Mouse (Mus musculus) thymus, postnatal 36 days (tissue): ENCODE data around the gene Rab5if.
"Not testable (repeated sequence)": the region's sequence is repeated elsewhere in the genome, so short reads cannot be mapped to it uniquely, and the experiment has no call there.

Source experiments
- DNase-seq, 2 experiments: peaks; one replicate each; pipeline ENCODE4 v3.0.0; 2022; ENCODE audit warnings: mixed read lengths in 2 of 2

Gene Rab5if

DNA sequence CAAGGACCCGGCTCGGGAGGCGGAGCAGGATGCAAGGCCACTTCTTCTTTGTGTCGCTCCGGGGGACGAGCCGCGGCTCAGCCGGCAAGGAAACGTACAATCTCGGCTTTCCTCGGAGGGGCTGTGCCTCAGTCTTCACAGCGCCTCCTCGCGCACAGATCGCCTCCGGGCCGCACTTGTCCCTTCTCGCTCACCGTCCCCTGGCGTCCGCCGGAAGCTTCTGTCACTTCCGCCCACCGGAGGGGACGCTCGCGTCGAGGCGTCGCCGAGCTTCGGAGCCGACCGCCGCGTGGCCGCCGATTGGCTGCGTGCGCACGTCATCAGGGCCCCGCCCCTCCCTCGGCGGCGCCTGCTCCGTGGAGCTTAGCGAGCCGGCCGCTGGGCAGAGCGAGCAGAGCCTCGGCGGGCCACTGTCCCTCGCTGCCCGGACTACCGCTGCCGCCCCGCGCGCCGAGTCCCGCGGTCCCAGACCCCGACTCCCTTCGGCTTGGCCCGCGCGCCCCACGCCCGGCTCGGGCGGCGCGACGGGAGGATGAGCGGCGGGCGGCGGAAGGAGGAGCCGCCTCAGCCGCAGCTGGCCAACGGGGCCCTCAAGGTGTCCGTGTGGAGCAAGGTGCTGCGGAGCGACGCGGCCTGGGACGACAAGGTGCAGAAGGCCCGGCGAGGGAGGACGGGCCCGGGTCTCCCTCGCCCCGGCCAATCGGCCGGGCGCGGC is at the start of gene Rab5if:
TSS of gene Rab5if (plus strand) at position 357 of the 715 bp plus-strand sequence.
- peak; percentile 98 to 99 for DNase-seq

DNA sequence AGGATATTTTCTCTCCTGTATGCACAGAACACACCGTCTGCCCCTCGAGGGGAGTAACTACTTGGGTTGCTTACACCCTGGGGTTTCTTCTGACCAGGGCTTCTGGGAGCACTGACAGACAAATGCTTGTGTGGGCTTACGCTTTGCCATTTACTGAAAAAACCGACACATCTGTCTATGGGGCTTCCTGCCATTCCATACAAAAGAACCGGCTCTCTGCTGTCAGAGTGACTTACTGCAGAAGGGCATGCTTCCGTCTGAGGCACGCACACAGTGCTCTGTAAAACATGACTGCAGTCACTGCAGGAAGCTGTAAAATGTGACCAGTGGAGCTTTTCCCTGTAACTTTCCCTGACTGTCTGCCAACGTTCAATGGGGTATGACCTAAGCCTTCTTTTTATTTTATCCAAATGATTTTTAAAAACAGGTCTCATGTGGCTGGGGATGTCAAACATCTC is 48.6 kb upstream of the Rab5if start:
- DNase-seq = no peak

DNA sequence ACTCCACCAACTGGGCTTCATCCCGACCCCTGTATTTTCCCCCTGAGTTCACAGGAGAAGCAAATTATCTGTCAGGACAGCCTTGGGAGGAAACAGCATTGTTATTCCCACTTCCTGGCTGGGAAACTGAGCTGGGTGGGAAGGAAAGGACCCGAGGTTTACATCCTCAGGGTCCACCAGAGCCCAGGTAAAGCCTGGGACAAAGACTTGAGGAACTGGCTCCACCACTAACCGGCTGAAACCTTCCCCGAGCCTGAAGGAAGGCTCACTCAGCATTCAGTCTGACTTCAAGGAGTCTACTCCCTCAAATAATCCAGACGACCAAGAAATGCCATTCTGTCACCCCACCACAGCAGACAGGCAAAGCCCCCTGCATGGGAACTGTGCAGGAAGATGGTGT is 48.0 kb upstream of the Rab5if start:
- DNase-seq = no peak

DNA sequence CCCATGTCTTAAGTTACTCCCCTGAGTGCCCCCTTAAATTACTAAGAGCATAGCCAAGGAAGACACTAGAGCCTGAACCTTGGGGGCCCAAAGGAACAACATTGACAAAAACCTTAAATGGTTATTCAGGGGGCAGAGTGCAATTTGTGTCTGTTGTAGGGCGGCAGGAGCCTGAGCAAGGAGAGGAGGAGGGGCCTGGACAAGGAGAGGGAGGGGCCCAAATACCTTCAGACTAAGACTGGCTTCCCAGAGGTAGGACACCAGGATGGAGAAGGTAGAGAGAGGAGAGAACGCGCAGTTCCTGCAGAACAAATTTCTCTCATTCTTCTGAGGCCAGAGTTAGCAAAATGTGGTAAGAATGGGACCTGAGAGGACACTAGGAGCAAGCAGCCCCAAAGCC is 47.5 kb upstream of the Rab5if start:
- no peak for DNase-seq

DNA sequence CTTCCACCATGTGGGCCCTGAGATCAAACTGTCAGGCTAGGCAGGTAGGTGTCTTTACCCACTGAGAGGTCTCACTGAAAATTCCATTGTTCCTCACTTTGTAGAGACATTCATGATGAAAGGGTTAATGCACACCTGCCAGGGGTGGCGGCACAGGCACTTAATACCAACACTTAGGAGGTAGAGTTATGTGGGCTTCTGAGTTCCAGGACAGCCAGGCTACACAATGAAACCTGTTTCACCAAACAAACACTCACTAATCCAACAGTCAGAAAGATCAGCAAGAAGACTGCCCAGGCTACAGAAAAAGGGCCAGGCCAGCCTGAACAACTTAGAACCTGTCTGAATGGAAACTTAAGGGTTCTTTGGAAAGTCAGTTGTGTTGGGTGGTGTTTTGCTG is 46.8 kb upstream of the Rab5if start:
- DNase-seq = no peak

DNA sequence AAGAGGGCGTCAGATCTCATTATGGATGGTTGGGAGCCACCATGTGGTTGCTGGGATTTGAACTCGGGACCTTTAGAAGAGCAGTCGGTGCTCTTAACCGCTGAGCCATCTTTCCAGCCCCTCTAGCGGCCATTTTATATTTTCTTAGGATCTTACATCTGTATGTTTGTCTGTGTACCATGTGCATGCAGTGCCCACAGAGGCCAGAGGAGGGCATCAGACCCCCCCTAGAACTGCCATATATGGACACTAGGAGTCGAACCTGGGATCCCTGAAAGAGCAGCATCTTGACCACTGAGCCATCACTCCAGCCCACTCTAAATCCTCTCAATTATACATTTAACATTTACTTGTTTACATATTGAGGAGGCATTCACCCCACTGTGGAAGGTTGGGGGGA is 37.8 kb upstream of the Rab5if start:
- not testable (repeated sequence) for DNase-seq

DNA sequence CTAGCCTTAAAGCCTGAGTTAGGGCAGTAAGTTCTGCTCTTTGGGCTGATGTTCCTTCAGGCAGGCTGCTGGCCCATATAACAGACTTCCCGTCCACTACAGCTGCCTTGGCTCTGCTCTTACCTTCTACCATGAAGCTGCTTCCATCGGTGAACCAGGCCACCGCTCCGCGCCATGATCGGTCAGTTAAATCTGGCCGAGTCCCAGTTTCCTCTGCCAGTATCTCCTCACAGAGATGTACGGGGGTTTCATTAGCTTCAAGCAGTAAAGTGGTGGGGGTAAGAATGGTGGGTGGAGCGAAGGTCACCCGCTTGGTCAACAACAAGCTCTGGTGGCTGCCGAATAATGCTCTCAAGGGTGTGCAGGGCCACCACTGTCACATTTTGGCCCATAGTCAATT is 28.6 kb upstream of the Rab5if start:
- DNase-seq = no peak

DNA sequence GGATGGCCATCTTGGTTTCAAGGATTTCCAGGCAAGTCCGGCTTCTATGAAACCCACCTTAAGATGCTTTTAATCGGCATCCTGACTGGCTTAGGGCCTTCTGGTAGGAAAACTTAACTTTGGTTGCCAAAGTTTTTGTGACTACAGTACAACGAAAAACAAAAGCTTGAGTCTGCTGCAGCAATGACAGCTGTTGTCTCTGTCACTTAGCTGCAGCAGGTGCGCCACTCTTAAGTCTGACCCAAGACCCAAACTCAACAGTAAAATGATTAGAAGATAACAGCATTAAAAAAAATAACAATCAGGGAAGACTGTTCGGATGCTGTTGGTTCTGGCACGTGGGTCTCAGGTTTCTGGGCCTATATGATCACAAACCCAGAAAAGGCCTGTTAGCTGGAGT is 24.1 kb upstream of the Rab5if start:
- no peak for DNase-seq

DNA sequence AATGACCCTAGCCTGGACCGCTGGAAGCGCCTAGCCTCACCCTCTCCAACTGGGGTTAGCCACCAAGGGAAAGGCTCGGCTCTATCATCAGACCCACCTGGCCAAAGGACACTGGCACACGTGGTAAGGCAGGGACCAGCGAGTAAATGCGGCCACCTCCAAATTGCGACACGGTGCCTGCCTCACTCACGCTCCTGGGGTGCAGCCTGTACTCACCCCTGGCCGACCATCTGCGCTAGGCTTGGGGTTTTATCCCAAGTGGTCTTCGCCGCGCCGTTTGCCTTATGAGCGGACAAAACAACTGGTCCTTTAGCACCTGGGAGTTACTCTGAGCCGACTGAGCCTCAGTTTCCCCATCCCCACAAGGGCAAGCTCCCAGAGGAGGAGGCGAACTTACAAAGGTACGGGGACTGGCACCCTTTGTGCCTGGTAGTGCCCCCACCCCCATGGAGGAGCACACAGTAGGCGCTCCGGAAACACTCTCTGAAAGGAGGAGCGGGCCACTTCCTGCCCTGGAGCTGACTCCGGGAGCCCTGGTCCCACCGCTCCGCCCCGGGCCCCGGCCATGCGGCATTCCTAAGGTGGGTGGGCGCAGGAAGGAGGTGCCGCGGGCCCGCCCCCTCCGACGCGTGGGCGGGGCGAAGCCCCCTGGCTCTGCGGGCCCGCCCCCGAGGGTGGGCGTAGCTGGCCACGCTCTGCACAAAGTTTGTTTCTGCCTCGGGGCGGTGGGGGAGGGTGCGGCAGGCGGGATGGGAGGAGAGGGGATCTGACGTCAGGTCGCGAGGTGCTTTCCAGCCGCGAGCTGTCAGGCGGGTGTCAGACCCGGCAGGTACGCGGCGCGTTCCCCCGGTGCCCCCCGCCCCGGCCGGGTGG is 23.4 kb upstream of the Rab5if start, which contains the start of gene Tgif2:
TSS of gene Tgif2 (plus strand) at position 689 of the 873 bp plus-strand sequence.
- DNase-seq = peak; percentile 89 to 92

DNA sequence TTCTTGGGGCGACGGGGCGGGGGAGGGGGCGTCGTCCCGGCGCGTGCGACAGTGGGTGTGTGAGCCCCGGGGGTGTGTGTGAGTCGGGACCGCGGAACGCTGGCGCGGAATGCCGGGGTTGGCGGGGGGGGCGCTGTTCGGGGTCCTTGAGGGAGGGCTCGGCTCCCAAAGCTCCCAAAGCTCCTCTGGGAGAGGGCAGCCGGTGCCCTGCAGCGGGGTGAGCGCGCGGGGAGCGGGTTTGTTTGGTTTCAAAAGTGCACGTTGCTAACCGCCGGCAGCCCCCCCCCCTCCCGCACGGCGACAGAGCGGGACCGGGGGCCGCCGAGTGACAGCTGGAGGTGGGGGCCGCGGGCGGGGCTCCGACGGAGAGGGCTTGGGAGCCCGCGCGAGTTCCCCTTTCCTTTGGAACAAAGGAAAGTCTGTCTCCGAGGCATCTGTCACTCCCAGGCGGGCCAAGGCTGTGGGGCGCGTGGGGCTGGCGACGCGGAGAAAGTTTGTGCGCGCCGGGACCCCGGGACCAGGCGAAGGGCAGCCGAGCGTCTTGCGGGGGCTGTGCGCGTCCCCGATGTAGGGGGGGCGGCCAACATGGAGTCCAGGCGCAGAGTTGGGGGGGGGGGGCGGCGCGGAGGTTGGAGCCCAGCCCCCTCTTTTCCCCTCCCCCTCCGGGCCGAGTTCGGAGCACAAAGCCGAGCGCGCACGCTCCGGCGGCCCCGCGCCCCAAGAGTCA is 22.5 kb upstream of the Rab5if start:
- DNase-seq = peak; percentile 55 to 63

DNA sequence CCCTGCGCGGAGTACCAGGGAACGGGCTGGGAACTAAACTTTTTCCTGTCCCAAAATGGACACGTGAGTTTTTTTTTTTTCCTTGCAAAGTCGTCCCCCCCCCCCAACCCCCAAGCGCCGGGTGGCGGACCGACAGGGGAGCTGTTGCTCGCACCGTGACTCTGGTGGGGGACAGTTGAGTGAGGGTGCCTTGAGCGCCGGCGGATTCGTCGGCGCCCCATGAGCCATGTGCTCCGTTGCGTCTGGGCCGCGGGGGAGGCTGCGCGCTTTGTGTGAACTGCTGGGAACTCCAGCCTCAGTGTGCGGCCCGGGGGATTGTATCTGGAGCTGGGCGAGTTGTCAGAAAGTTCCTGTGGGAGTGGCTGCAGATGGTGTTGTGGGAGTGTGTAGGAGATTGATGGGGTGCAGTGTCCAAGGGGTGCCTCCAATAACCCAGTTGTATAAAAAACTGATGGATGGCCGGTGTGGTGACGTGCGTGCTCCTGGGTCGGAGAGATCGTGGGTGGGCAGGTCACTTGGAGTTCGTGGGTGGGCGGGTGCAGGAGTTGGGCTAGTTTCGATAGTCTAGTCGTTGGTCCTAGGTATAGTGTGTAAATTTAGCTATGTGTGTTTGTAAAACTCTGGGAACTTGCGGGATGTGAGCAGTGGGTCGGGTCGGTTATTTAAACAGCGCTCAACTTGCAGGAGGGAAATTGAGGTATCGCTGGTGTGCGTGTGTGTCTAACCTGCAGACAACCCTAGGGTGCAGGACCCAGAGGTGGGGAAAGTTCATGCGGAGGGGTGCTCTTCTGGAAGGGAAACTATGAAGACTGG is 21.7 kb upstream of the Rab5if start:
- peak; percentile 61 to 71 for DNase-seq

DNA sequence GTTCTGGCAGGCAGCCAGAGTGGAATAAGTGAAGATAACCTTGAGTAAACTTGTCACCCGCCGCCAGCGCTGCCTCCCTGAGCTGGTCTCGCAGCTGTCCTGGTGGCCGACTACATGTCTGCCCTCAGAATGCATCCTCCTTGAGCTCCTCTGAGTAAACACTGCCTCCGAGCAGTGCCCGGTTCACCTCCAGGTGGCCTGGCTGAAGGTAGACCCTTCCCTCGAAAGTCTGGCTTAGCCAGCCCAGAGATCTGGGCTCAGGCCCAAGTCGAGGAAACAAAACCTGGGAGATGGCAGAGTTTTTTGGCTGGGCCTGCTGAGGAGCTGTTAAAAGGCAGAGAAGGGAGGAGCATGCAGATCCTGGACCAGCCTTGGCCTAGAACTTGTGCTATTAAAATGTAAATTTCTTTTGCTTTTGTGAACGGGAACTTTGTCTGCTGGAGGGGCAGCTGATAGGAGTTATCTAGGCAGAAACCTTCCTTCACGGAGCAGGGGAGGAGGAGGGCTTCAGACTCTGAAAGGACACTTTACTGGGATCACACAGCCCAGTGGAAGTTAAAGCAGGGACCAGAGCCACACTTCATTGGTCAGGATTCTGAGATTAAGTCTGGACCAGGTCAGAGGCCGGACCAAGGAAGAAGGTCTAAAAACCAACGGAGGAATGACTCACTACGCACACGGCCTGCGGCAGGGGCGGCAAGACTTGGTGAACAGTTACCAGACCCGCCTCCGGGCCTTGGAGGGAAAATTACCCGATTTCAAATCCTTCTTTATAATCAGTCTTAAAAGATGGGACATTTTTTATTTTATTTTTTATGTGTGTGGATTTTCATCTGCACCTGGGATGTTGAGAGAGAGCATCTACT is 20.9 kb upstream of the Rab5if start:
- peak; percentile 19 to 49 for DNase-seq

DNA sequence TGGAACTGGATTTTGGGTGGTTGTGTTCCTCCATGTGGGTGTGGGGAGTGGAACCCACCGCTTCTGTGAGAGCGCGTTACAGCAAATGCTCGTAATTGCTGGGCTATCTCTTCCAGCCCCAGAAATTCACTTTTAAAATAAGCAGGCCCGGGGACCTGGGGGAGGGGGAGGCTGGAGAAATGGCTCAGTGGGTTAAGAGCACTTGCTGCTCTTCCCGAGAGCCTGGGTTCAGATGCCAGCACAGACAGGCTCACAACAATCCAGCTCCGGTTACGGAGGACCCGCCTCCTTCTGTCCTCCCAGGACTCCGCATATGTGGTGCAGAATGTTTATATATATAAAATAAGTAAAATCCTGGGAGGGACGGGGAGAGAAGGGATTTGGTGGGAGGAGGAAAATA is 20.2 kb upstream of the Rab5if start:
- no peak for DNase-seq

DNA sequence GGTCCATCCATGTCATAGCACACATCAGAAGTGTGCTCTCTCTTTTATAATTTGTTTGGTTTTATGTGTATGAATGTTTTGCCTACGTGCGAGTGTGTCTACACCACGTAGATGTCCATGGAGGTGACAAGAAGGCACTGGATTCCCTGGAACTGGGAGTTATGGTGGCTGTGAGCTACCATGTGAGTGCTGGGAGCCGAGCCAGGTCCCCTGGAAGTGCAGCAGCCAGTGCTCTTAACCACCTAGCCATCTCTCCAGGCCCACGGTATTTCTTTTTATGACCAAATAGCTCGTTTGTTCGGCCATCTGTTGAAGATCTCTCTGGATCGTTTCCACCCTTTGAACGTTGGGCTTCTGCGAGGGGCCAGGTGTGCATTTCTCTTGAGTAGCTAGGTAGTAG is 19.6 kb upstream of the Rab5if start:
- DNase-seq = no peak

DNA sequence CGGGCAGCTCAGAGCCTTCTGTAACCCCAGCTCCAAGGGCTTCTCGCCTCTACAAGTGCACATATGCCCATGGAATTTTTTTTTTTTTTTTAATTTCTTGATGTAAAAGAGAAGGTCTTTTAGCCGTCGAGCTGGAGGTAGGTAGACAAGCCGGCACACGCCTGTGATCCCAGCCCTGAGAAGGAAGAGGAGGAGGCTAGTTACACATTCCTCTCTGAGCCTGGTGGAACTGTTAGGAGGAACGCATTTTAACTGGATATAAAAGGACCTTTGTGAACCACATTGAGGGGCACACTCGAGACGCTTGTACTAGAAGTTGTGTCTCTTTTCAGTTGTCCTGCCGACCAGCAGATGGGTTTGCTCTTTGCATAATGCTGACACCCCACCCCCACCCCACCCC is 18.2 kb upstream of the Rab5if start:
- no peak for DNase-seq

DNA sequence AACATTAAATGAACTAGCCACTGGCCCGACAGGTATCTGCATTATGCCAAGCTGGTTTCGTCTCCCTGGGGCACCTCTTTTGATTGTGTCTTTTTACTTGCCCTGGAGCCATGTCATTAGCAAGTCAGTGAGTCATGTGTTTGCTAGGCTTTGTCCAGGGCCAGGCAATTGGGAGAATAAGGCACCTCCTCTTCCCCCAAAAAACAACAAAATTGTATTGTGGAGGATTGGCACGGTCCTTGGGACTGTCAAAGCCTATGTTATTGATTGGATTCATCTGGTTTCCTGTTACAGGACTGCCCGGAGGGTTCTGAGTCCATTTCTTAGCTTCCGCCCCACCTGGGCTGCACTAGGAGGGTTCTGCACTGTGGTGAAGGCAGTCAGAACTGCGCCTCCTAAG is 15.3 kb upstream of the Rab5if start:
- DNase-seq = no peak

DNA sequence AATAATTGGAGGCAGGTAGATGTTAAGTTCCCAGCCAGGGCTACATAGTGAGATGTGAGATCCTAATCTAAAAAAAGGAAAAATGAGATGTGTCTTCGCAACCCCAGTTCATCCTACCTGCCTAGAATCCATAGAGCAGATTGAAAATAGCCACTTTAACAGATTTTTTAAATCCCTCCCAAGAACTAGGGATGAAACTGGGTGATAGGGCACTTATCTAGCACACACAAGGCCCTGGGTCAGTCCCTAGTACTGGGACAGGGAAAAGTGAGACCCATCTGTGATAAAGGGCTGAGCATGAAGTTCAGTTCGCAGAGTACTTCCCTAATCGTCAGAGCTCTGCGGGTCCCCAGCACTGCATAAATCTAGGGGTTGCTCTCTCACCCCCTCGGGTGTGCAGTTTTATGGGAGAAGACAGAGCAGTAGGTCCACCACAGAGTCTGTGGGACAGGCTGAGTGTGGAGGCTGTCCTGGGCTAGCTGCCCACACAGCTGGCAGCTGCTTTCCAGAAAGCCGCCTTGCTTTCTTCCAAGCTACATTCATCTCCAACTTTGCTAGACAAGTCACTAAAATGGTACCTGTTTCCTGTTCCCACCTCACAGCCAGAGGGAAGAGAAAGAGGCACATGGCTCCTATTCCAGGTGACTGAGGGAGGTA is 14.3 kb upstream of the Rab5if start:
- no peak for DNase-seq

DNA sequence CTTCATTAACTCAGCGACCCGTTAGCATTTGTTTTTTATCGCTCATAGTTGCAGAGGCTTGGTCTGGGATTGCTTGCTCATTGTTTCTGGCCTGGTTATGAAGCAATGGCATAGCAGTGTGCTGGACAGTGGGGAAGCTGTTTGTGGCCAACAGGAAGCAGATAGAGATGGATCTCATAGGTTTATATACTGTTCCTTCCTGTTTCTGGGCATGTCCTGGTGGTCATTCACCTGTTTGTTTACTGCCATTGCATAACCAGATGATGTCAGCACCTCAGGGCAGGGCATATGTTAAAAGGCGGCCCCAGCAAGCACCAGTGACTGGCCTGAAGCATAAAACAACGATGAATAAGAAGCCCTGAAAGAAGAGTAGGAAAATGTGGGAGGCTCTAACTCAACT is 12.4 kb upstream of the Rab5if start:
- no peak for DNase-seq

DNA sequence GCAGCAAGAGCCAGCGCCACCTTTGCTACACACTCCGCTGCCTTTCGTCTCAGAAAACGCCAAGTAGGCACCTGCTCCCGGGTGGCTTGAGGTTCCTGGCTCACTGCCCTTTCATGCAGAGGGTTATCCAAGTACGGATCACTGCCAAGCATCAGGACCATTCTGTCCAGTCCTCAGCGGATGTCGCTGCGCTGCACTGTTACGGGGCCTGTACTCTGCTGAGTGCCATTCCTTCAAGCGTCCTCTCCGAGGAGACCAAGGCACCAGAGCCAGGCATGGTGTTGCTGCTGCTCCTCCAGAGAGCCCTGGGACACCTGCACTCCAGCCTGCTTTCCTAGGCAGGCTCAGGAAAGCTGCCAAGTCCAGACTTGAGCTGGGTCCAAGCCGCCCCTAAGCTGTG is 9.3 kb upstream of the Rab5if start:
- not testable (repeated sequence) for DNase-seq

DNA sequence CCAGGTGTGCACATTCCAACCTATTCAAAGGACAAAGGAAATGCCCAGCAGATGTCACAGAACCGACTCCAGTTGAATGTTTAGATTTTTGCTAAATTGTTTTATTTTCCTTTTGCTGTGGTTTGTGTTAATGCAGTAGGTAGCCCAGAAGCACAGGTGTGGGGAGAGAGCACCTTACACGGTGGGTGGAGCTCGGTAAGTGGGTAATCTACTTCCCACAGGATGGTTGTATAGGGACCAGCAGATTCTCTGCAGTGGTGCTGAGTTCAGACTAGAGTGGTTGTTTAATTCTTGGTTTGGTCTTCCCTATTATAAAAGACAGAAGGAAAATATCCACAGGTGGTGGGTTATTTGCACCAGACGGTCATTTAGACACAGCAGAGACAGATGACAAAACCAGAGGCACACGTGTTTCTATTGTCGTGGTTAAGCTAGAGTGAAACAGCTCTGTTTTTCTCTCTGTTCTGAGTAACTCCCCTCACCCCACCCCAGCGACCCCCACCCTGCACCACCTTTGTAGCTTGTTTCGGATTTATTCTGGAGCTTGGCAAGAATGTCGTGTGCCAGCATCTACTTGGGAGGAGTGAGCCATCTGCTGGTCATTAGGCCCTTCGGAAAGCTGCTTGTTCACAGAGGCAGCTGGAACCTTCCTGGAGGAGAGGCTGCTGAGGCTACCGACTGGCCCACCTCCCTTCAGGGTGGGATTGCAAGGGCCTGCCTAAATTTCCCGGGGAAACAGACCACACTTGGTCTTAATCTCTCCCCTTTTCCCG is 8.7 kb upstream of the Rab5if start:
- DNase-seq = not testable (repeated sequence)
